Mouse (Mus musculus) kidney, embryonic 16.5 days (tissue): ENCODE measurements at regions not wholly inside any gene's neighbourhood (a gene's known extent, or its start where the extent isn't known, plus 50 kb on each side); places are given as distances from the start of the nearest gene placed in this dataset.

ENCODE experiments used
- ATAC-seq: fragments of 200-750 bp; cut with Nextera tagmentation; 2 replicates; pipeline ENCODE4 v1.8.0; 2017; ENCODE audit warnings: moderate TSS enrichment; ENCODE audit not compliant: low FRiP score, low TSS enrichment
- H3K27ac ChIP-seq: fragments of 300-500 bp; sonication (generic); 2 replicates; pipeline ENCODE4 v1.5.1; 2014; ENCODE audit warnings: low read length
- H3K27me3 ChIP-seq: fragments of 300-500 bp; sonication (generic); 2 replicates; pipeline ENCODE4 v1.6.1; 2014; ENCODE audit warnings: low read length, control low read depth, mixed read lengths; ENCODE audit not compliant: insufficient read depth
- H3K36me3 ChIP-seq: fragments of 300-500 bp; sonication (generic); 2 replicates; pipeline ENCODE4 v1.6.1; 2014; ENCODE audit warnings: low read length, control low read depth, mixed read lengths; ENCODE audit not compliant: insufficient read depth
- H3K4me1 ChIP-seq: fragments of 300-500 bp; sonication (generic); 2 replicates; pipeline ENCODE4 v1.6.1; 2014; ENCODE audit warnings: low read length, control low read depth, mixed read lengths; ENCODE audit not compliant: insufficient read depth
- H3K4me2 ChIP-seq: fragments of 300-500 bp; sonication (generic); replicated peaks from 2 replicates; pipeline ENCODE4 v1.6.1; 2014; ENCODE audit warnings: low read depth, low read length
- H3K4me3 ChIP-seq: fragments of 300-500 bp; sonication (generic); 2 replicates; pipeline ENCODE4 v1.5.1; 2014; ENCODE audit warnings: mild to moderate bottlenecking, low read length
- H3K9ac ChIP-seq: fragments of 300-500 bp; sonication (generic); replicated peaks from 2 replicates; pipeline ENCODE4 v1.6.1; 2014; ENCODE audit warnings: low read length
- H3K9me3 ChIP-seq: fragments of 300-500 bp; sonication (generic); 2 replicates; pipeline ENCODE4 v1.6.1; 2016; ENCODE audit warnings: low read length, control low read depth
- WGBS: fragments of 180-500 bp; shearing (Covaris S2); extraction: QIAGEN DNeasy Blood & Tissue Kit; methylation state at CpG from one replicate; pipeline ENCODE4 v1.1.7; 2014; 5-methylcytosine and 5-hydroxymethylcytosine counted together

GRCm38 (mm10) chr1:57470356-57470755, 63.5 kb upstream of the Tyw5 start:
- ATAC-seq, result no peak
- Histone ChIP-seq H3K9ac (no peak overlapping the region), H3K4me1 (0 out of 2 replicates have a peak, but pooled peaks cover 4% of the 10 kb centered on the region), H3K9me3 (no peaks in the 10 kb centered on the region), H3K27me3 (no peaks in the 10 kb centered on the region), H3K36me3 (no peaks in the 10 kb centered on the region), H3K4me3 (no peak overlapping the region), H3K4me2 (no peak overlapping the region), H3K27ac (no peak overlapping the region)
- 81% methylated on average over 1 of the region's 1 CpGs for WGBS

- H3K27ac ChIP-seq, result no peak overlapping the region
- H3K4me1 ChIP-seq, result 0 out of 2 replicates have a peak, but pooled peaks cover 4% of the 10 kb centered on the region
- H3K4me2 ChIP-seq, result no peak overlapping the region
- H3K36me3 ChIP-seq, result no peaks in the 10 kb centered on the region
- WGBS, result 35% methylated on average over 1 of the region's 1 CpGs
- no peaks in the 10 kb centered on the region for H3K27me3 ChIP-seq
- H3K9me3 ChIP-seq, result no peaks in the 10 kb centered on the region
- no peak overlapping the region for H3K4me3 ChIP-seq
- no peak overlapping the region for H3K9ac ChIP-seq
- no peak for ATAC-seq
Observed at GRCm38 (mm10) chr1:57472235-57472634, 65.3 kb upstream of the Tyw5 start.

GRCm38 (mm10) chr1:57477725-57478124, 70.8 kb upstream of the Tyw5 start:
- Histone ChIP-seq H3K4me2 (no peak overlapping the region), H3K27me3 (no peaks in the 10 kb centered on the region), H3K9ac (no peak overlapping the region), H3K9me3 (no peaks in the 10 kb centered on the region), H3K4me3 (no peak overlapping the region), H3K36me3 (no peaks in the 10 kb centered on the region), H3K4me1 (peaks cover 2% of the 10 kb centered on the region; the same call in 1 of the 2 replicates), H3K27ac (no peak overlapping the region)
- no peak for ATAC-seq
- 54% methylated on average over 1 of the region's 1 CpGs for WGBS

- no peaks in the 10 kb centered on the region for H3K9me3 ChIP-seq
- no peak overlapping the region for H3K9ac ChIP-seq
- peaks cover 2% of the 10 kb centered on the region; the same call in 1 of the 2 replicates for H3K4me1 ChIP-seq
- H3K27ac ChIP-seq, result no peak overlapping the region
- 61% methylated on average over 2 of the region's 2 CpGs for WGBS
- no peaks in the 10 kb centered on the region for H3K27me3 ChIP-seq
- H3K36me3 ChIP-seq, result no peaks in the 10 kb centered on the region
- ATAC-seq, result no peak
- no peak overlapping the region for H3K4me3 ChIP-seq
- no peak overlapping the region for H3K4me2 ChIP-seq
Observed at GRCm38 (mm10) chr1:57478151-57478550, 71.2 kb upstream of the Tyw5 start.

- Histone ChIP-seq H3K27me3 (no peaks in the 10 kb centered on the region), H3K4me1 (peaks cover 2% of the 10 kb centered on the region; the same call in 1 of the 2 replicates), H3K36me3 (no peaks in the 10 kb centered on the region), H3K4me3 (no peak overlapping the region), H3K9me3 (no peaks in the 10 kb centered on the region), H3K27ac (no peak overlapping the region), H3K4me2 (no peak overlapping the region), H3K9ac (no peak overlapping the region)
- 91% methylated on average over 1 of the region's 1 CpGs for WGBS
- no peak for ATAC-seq
Observed at GRCm38 (mm10) chr1:57478800-57479199, 71.9 kb upstream of the Tyw5 start.

GRCm38 (mm10) chr1:57479566-57479965, 72.7 kb upstream of the Tyw5 start:
- WGBS, result 48% methylated on average over 4 of the region's 4 CpGs
- ATAC-seq, result no peak
- Histone ChIP-seq H3K9me3 (no peaks in the 10 kb centered on the region), H3K36me3 (no peaks in the 10 kb centered on the region), H3K9ac (no peak overlapping the region), H3K27ac (no peak overlapping the region), H3K4me2 (no peak overlapping the region), H3K4me1 (peaks cover 2% of the 10 kb centered on the region; the same call in 1 of the 2 replicates), H3K27me3 (no peaks in the 10 kb centered on the region), H3K4me3 (no peak overlapping the region)

- ATAC-seq, result no peak
- Histone ChIP-seq H3K4me3 (no peak overlapping the region), H3K4me1 (no peaks in the 10 kb centered on the region), H3K4me2 (no peak overlapping the region), H3K9ac (no peak overlapping the region), H3K27ac (no peak overlapping the region), H3K36me3 (no peaks in the 10 kb centered on the region), H3K27me3 (no peaks in the 10 kb centered on the region), H3K9me3 (no peaks in the 10 kb centered on the region)
- 89% methylated on average over 2 of the region's 2 CpGs for WGBS
Observed at GRCm38 (mm10) chr1:57489176-57489575, 82.3 kb upstream of the Tyw5 start.

GRCm38 (mm10) chr1:57489588-57489987, 82.7 kb upstream of the Tyw5 start:
- no peaks in the 10 kb centered on the region for H3K9me3 ChIP-seq
- H3K36me3 ChIP-seq, result no peaks in the 10 kb centered on the region
- no peak overlapping the region for H3K9ac ChIP-seq
- no peak overlapping the region for H3K27ac ChIP-seq
- no peak for ATAC-seq
- no peaks in the 10 kb centered on the region for H3K27me3 ChIP-seq
- no peak overlapping the region for H3K4me2 ChIP-seq
- H3K4me1 ChIP-seq, result no peaks in the 10 kb centered on the region
- no peak overlapping the region for H3K4me3 ChIP-seq
- 69% methylated on average over 6 of the region's 6 CpGs for WGBS

- Histone ChIP-seq H3K27ac (no peak overlapping the region), H3K4me2 (no peak overlapping the region), H3K4me3 (no peak overlapping the region), H3K9me3 (no peaks in the 10 kb centered on the region), H3K9ac (no peak overlapping the region), H3K27me3 (no peaks in the 10 kb centered on the region), H3K4me1 (no peaks in the 10 kb centered on the region), H3K36me3 (no peaks in the 10 kb centered on the region)
- 55% methylated on average over 4 of the region's 4 CpGs for WGBS
- ATAC-seq, result no peak
Observed at GRCm38 (mm10) chr1:57490021-57490420, 83.1 kb upstream of the Tyw5 start.

- no peak overlapping the region for H3K4me3 ChIP-seq
- H3K9ac ChIP-seq, result no peak overlapping the region
- H3K27me3 ChIP-seq, result no peaks in the 10 kb centered on the region
- ATAC-seq, result no peak
- no peaks in the 10 kb centered on the region for H3K36me3 ChIP-seq
- no peak overlapping the region for H3K27ac ChIP-seq
- no peaks in the 10 kb centered on the region for H3K9me3 ChIP-seq
- WGBS, result 53% methylated on average over 2 of the region's 2 CpGs
- no peaks in the 10 kb centered on the region for H3K4me1 ChIP-seq
- H3K4me2 ChIP-seq, result no peak overlapping the region
Observed at GRCm38 (mm10) chr1:57492696-57493095, 85.8 kb upstream of the Tyw5 start.
